Mouse (Mus musculus) hindbrain, embryonic 14.5 days (tissue): Measurements from ENCODE around the gene P2ry13. TPM values are rescaled to one million over a fixed set of nuclear protein-coding genes. Genes with fewer than 3 reads are reported as not detected.

Experiments used
- ATAC-seq: fragments of 200-750 bp; cut with Nextera tagmentation; 2 replicates; pipeline ENCODE4 v1.8.0; 2017; ENCODE audit warnings: moderate number of reproducible peaks, mild to moderate bottlenecking, moderate TSS enrichment, moderate library complexity; ENCODE audit not compliant: low FRiP score
- DNase-seq: peaks from one replicate; pipeline ENCODE4 v3.0.0-alpha.2; 2015; ENCODE audit warnings: low spot score
- H3K27ac ChIP-seq: fragments of 300-500 bp; sonication (generic); 2 replicates; pipeline ENCODE4 v1.5.1; 2014; ENCODE audit warnings: mild to moderate bottlenecking, moderate library complexity
- H3K27me3 ChIP-seq: fragments of 300-500 bp; sonication (generic); 2 replicates; pipeline ENCODE4 v1.6.1; 2014; ENCODE audit warnings: mild to moderate bottlenecking, low read length, mixed read lengths; ENCODE audit not compliant: control insufficient read depth, insufficient read depth
- H3K36me3 ChIP-seq: fragments of 300-500 bp; sonication (generic); replicated peaks from 2 replicates; pipeline ENCODE4 v1.6.1; 2014; ENCODE audit not compliant: control insufficient read depth, insufficient read depth
- H3K4me1 ChIP-seq: fragments of 300-500 bp; sonication (generic); replicated peaks from 2 replicates; pipeline ENCODE4 v1.6.1; 2014; ENCODE audit warnings: antibody characterized with exemption, low read length, mixed read lengths; ENCODE audit not compliant: control insufficient read depth, insufficient read depth
- H3K4me2 ChIP-seq: fragments of 300-500 bp; sonication (generic); replicated peaks from 2 replicates; pipeline ENCODE4 v1.6.1; 2014; ENCODE audit warnings: mild to moderate bottlenecking, moderate library complexity
- H3K4me3 ChIP-seq: fragments of 300-500 bp; sonication (generic); replicated peaks from 2 replicates; pipeline ENCODE4 v1.5.1; 2014; ENCODE audit warnings: mild to moderate bottlenecking, low read length
- H3K9ac ChIP-seq: fragments of 300-500 bp; sonication (generic); 2 replicates; pipeline ENCODE4 v1.6.1; 2014
- H3K9me3 ChIP-seq: fragments of 300-500 bp; sonication (generic); 2 replicates; pipeline ENCODE4 v1.6.1; 2016; ENCODE audit warnings: low read length; ENCODE audit not compliant: control insufficient read depth
- WGBS: fragments of 180-500 bp; shearing (Covaris S2); extraction: QIAGEN DNeasy Blood & Tissue Kit; methylation state at CpG from one replicate; pipeline ENCODE4 v1.1.7; 2014; 5-methylcytosine and 5-hydroxymethylcytosine counted together
- polyA plus RNA-seq: library from polyadenylated mRNA; unstranded; fragments of >200 nt; fragmentation: Nextera tagmentation; extraction: Ambion mirVana; gene quantifications from 2 replicates; pipeline ENCODE4 v1.2.1, GENCODE M21; 2014

P2ry13 gene
- polyA plus RNA-seq: 1.7 and 2.4 TPM in 2 replicates

GRCm38 (mm10) chr3:59210727-59211126 is at the start of gene P2ry13:
Gene P2ry13 (minus strand): TSS chr3:59210882.
- H3K36me3 ChIP-seq: no peaks in the 10 kb centered on the region
- no peak within 1 kb of the TSS for H3K4me3 ChIP-seq
- H3K4me2 ChIP-seq: no peak within 1 kb of the TSS
- ATAC-seq (no peak), DNase-seq (no peak)
- no peak within 1 kb of the TSS for H3K27ac ChIP-seq
- no peak within 1 kb of the TSS for H3K9ac ChIP-seq
- no peaks in the 10 kb centered on the region for H3K9me3 ChIP-seq
- no peaks in the 10 kb centered on the region for H3K27me3 ChIP-seq
- 94% methylated on average over 6 of the region's 6 CpGs for WGBS
- H3K4me1 ChIP-seq: no peaks in the 10 kb centered on the region

GRCm38 (mm10) chr3:59257740-59258664 is 47.3 kb upstream of the P2ry13 start:
- Histone ChIP-seq H3K9me3 (no peaks in the 10 kb centered on the region), H3K27me3 (no peaks in the 10 kb centered on the region), H3K27ac (no peak overlapping the region), H3K9ac (no peak overlapping the region), H3K36me3 (no peaks in the 10 kb centered on the region; the same call in 1 of the 2 replicates), H3K4me3 (no peak overlapping the region), H3K4me1 (peaks cover 10% of the 10 kb centered on the region), H3K4me2 (no peak overlapping the region)
- ATAC-seq (no peak), DNase-seq (no peak)
- WGBS: 88% methylated on average over 20 of the region's 20 CpGs

- 94% methylated on average over 1 of the region's 1 CpGs for WGBS
- DNase-seq (no peak), ATAC-seq (no peak)
Measured at GRCm38 (mm10) chr3:59250454-59250853, 39.8 kb upstream of the P2ry13 start.

GRCm38 (mm10) chr3:59248031-59248430 is 37.3 kb upstream of the P2ry13 start:
- Histone ChIP-seq H3K4me2 (no peak overlapping the region), H3K4me3 (no peak overlapping the region), H3K9me3 (no peaks in the 10 kb centered on the region), H3K4me1 (no peaks in the 10 kb centered on the region), H3K27me3 (no peaks in the 10 kb centered on the region), H3K36me3 (0 out of 2 replicates have a peak, but pooled peaks cover 3% of the 10 kb centered on the region), H3K9ac (no peak overlapping the region), H3K27ac (no peak overlapping the region)
- 90% methylated on average over 6 of the region's 6 CpGs for WGBS
- no peak for DNase-seq
- no peak for ATAC-seq

More at GRCm38 (mm10) chr3:59250454-59250853, 39.8 kb upstream of the P2ry13 start:
- Histone ChIP-seq H3K4me2 (no peak overlapping the region), H3K36me3 (no peaks in the 10 kb centered on the region; the same call in 1 of the 2 replicates), H3K9ac (no peak overlapping the region), H3K27ac (no peak overlapping the region), H3K9me3 (no peaks in the 10 kb centered on the region), H3K27me3 (no peaks in the 10 kb centered on the region), H3K4me1 (no peaks in the 10 kb centered on the region), H3K4me3 (no peak overlapping the region)

GRCm38 (mm10) chr3:59243384-59243783 is 32.7 kb upstream of the P2ry13 start:
- no peak for DNase-seq

GRCm38 (mm10) chr3:59234878-59235277 is 24.2 kb upstream of the P2ry13 start:
- WGBS: 76% methylated on average over 5 of the region's 5 CpGs
- no peaks in the 10 kb centered on the region for H3K27me3 ChIP-seq
- no peak overlapping the region for H3K4me2 ChIP-seq
- H3K9me3 ChIP-seq: no peaks in the 10 kb centered on the region
- H3K4me3 ChIP-seq: no peak overlapping the region
- DNase-seq (no peak), ATAC-seq (no peak)
- no peak overlapping the region for H3K9ac ChIP-seq
- no peaks in the 10 kb centered on the region for H3K36me3 ChIP-seq
- H3K4me1 ChIP-seq: no peaks in the 10 kb centered on the region
- no peak overlapping the region for H3K27ac ChIP-seq

More at GRCm38 (mm10) chr3:59243384-59243783, 32.7 kb upstream of the P2ry13 start:
- no peak overlapping the region for H3K4me3 ChIP-seq
- no peaks in the 10 kb centered on the region for H3K9me3 ChIP-seq
- 81% methylated on average over 6 of the region's 6 CpGs for WGBS
- ATAC-seq: no peak
- no peak overlapping the region for H3K9ac ChIP-seq
- no peaks in the 10 kb centered on the region for H3K4me1 ChIP-seq
- no peaks in the 10 kb centered on the region for H3K27me3 ChIP-seq
- H3K36me3 ChIP-seq: 0 out of 2 replicates have a peak, but pooled peaks cover 3% of the 10 kb centered on the region
- no peak overlapping the region for H3K4me2 ChIP-seq
- no peak overlapping the region for H3K27ac ChIP-seq

- H3K36me3 ChIP-seq: no peaks in the 10 kb centered on the region
- no peaks in the 10 kb centered on the region for H3K9me3 ChIP-seq
- no peaks in the 10 kb centered on the region for H3K4me1 ChIP-seq
- H3K27me3 ChIP-seq: no peaks in the 10 kb centered on the region
- DNase-seq: no peak
- H3K4me3 ChIP-seq: no peak overlapping the region
- H3K27ac ChIP-seq: no peak overlapping the region
- ATAC-seq: no peak
- H3K9ac ChIP-seq: no peak overlapping the region
- 77% methylated on average over 3 of the region's 3 CpGs for WGBS
- H3K4me2 ChIP-seq: no peak overlapping the region
Measured at GRCm38 (mm10) chr3:59230912-59231311, 20.2 kb upstream of the P2ry13 start.

- Histone ChIP-seq H3K9ac (no peak overlapping the region), H3K27ac (no peak overlapping the region; the same call in 1 of the 2 replicates), H3K9me3 (no peaks in the 10 kb centered on the region), H3K27me3 (no peaks in the 10 kb centered on the region), H3K4me1 (no peaks in the 10 kb centered on the region), H3K4me2 (no peak overlapping the region), H3K36me3 (no peaks in the 10 kb centered on the region), H3K4me3 (no peak overlapping the region)
- 43% methylated on average over 10 of the region's 10 CpGs for WGBS
- ATAC-seq (no peak), DNase-seq (no peak)
Measured at GRCm38 (mm10) chr3:59228730-59229551, 18.3 kb upstream of the P2ry13 start.

- Histone ChIP-seq H3K9me3 (no peaks in the 10 kb centered on the region), H3K27me3 (no peaks in the 10 kb centered on the region)
- 92% methylated on average over 9 of the region's 9 CpGs for WGBS
Measured at GRCm38 (mm10) chr3:59227696-59228095, 17.0 kb upstream of the P2ry13 start.

More at GRCm38 (mm10) chr3:59227696-59228095, 17.0 kb upstream of the P2ry13 start:
- no peak overlapping the region for H3K4me3 ChIP-seq
- no peaks in the 10 kb centered on the region for H3K4me1 ChIP-seq
- H3K9ac ChIP-seq: no peak overlapping the region
- no peaks in the 10 kb centered on the region for H3K36me3 ChIP-seq
- DNase-seq: no peak
- H3K4me2 ChIP-seq: no peak overlapping the region
- no peak overlapping the region for H3K27ac ChIP-seq
- no peak for ATAC-seq
